Mouse (Mus musculus) heart, embryonic 11.5 days (tissue): ENCODE results near the gene Gabrg3. TPM values are rescaled to one million over a fixed set of nuclear protein-coding genes. Genes with fewer than 3 reads are reported as not detected.
A peak's percentile ranks its signal among the peaks of the same experiment; 100 is the strongest.

Source experiments
- ATAC-seq: fragments of 200-750 bp; cut with Nextera tagmentation; replicated peaks from 2 replicates; pipeline ENCODE4 v1.8.0; 2017; ENCODE audit warnings: moderate library complexity; ENCODE audit not compliant: insufficient number of reproducible peaks, low FRiP score, low TSS enrichment
- H3K27ac ChIP-seq: fragments of 300-500 bp; sonication (generic); 2 replicates; pipeline ENCODE4 v1.5.1; 2014; ENCODE audit warnings: mild to moderate bottlenecking, low read depth, low read length
- H3K27me3 ChIP-seq: fragments of 300-500 bp; sonication (generic); 2 replicates; pipeline ENCODE4 v1.6.1; 2014; ENCODE audit warnings: mild to moderate bottlenecking, low read length, mixed read lengths; ENCODE audit not compliant: control insufficient read depth, insufficient read depth
- H3K36me3 ChIP-seq: fragments of 300-500 bp; sonication (generic); 2 replicates; pipeline ENCODE4 v1.6.1; 2014; ENCODE audit warnings: mild to moderate bottlenecking, low read length, moderate library complexity, mixed read lengths; ENCODE audit not compliant: control insufficient read depth, insufficient read depth
- H3K4me1 ChIP-seq: fragments of 300-500 bp; sonication (generic); 2 replicates; pipeline ENCODE4 v1.6.1; 2014; ENCODE audit warnings: low read length; ENCODE audit not compliant: control insufficient read depth, insufficient read depth
- H3K4me2 ChIP-seq: fragments of 300-500 bp; sonication (generic); 2 replicates; pipeline ENCODE4 v1.6.1; 2014; ENCODE audit warnings: mild to moderate bottlenecking, moderate library complexity
- H3K4me3 ChIP-seq: fragments of 300-500 bp; sonication (generic); 2 replicates; pipeline ENCODE4 v1.5.1; 2014; ENCODE audit warnings: low read depth, low read length
- H3K9ac ChIP-seq: fragments of 300-500 bp; sonication (generic); 2 replicates; pipeline ENCODE4 v1.6.1; 2014; ENCODE audit warnings: mild to moderate bottlenecking, low read depth, low read length, moderate library complexity
- H3K9me3 ChIP-seq: fragments of 300-500 bp; sonication (generic); replicated peaks from 2 replicates; pipeline ENCODE4 v1.6.1; 2016; ENCODE audit warnings: low read length; ENCODE audit not compliant: control insufficient read depth
- WGBS: fragments of 180-500 bp; shearing (Covaris S2); extraction: QIAGEN DNeasy Blood & Tissue Kit; methylation state at CpG from one replicate; pipeline ENCODE4 v1.1.7; 2014; ENCODE audit not compliant: insufficient replicate concordance; 5-methylcytosine and 5-hydroxymethylcytosine counted together
- polyA plus RNA-seq: library from polyadenylated mRNA; unstranded; fragments of >200 nt; fragmentation: Nextera tagmentation; extraction: Ambion mirVana; gene quantifications from 2 replicates; pipeline ENCODE4 v1.2.1, GENCODE M21; 2014

Gene Gabrg3
- polyA plus RNA-seq, 1 experiment from 2014 or later, result 0.59 TPM

DNA sequence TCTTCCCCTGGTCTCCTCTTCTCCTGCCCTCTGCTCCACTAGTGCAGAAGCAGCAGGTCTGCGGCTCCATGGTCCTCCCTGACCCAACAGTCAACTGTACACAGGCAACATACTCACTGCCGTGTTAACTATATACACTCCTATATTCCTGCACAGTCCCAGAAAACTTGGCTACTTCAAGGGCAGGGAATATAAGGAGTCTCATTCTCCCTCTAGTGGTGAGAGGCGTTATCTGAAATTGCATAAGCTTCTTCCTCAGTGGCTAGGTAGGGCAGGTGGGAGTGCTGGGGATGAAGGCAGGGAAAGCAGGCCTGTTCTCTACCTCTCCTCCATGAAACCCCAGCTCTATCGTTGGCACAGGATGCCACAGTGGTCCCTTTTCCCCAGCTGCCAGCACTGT, 2.9 kb downstream of the Gabrg3 start:
- no peaks in the 10 kb centered on the region for H3K9me3 ChIP-seq
- no peaks in the 10 kb centered on the region for H3K36me3 ChIP-seq
- no peaks in the 10 kb centered on the region for H3K4me1 ChIP-seq
- ATAC-seq, result no peak
- H3K9ac ChIP-seq, result no peak overlapping the region
- H3K27ac ChIP-seq, result no peak overlapping the region
- WGBS, result 24% methylated on average over 4 of the region's 4 CpGs
- H3K4me2 ChIP-seq, result no peak overlapping the region
- no peak overlapping the region for H3K4me3 ChIP-seq
- peaks cover 32% of the 10 kb centered on the region for H3K27me3 ChIP-seq

DNA sequence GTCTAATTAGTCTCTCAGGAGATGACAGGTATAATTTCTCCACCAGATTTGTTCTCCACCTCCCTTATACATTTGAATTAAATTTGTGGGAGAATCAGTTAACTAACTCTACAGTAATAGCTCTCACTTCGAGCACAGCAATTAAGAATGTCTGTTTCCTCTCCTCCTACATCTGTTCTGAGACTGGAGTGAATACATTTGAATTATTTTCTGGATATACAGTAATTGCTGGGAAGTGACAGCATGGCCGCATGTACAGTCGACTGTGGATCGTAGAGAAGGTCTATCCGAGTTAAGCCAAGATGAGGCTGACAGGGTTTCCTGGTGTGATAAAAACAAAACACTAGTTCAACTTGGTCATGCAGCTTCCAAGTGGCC, 21.0 kb downstream of the Gabrg3 start:
- no peaks in the 10 kb centered on the region for H3K36me3 ChIP-seq
- H3K4me2 ChIP-seq, result no peak overlapping the region
- WGBS, result 80% methylated on average over 5 of the region's 5 CpGs
- no peaks in the 10 kb centered on the region for H3K27me3 ChIP-seq
- no peak overlapping the region for H3K27ac ChIP-seq
- H3K4me3 ChIP-seq, result no peak overlapping the region
- ATAC-seq, result no peak
- H3K4me1 ChIP-seq, result no peaks in the 10 kb centered on the region
- no peak overlapping the region for H3K9ac ChIP-seq
- no peaks in the 10 kb centered on the region for H3K9me3 ChIP-seq

DNA sequence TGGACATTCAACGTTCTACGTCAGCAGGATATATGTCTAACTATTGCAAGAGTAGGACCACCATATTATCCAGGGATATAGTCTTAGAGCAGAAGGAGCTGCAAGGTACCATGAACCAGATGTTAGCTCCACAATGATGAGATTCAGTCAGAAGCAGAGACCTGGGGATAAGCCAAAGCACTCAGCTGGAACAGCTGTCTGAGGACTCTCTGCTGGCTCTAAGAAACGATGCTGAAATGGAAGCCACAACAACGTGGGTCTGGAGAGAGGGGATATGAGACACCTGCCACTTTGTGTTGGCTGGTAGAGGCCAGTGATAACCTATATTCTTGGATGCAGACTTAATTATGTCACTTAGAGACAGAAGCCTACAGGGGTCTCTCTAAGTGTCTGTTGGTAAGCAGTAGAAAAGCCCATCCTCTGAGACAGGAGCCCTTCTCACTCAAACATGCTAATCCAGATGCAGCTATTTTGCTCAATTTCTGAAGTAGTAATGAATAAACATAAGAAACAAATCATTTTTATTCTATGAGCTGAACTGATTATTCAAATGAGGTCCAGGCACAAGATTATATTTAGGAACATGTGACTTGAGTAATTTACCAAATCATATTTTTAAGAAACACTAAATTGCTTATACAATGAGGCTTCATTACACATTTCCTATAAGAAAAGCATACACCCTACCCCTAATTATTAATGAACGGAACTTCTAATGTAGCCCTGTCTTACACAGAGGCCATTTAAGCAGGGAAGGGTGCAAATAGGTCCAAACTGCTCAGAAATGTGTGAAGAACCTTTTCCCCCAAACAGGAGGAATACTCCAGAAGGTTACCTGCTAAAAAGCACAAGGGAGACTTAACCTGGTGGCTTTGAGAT, 21.6 kb downstream of the Gabrg3 start:
- no peak overlapping the region for H3K9ac ChIP-seq
- H3K27ac ChIP-seq, result no peak overlapping the region
- H3K9me3 ChIP-seq, result no peaks in the 10 kb centered on the region
- no peaks in the 10 kb centered on the region for H3K36me3 ChIP-seq
- H3K4me3 ChIP-seq, result no peak overlapping the region
- no peaks in the 10 kb centered on the region for H3K27me3 ChIP-seq
- WGBS, result 79% methylated on average over 5 of the region's 5 CpGs
- no peak for ATAC-seq
- no peaks in the 10 kb centered on the region for H3K4me1 ChIP-seq
- H3K4me2 ChIP-seq, result no peak overlapping the region

DNA sequence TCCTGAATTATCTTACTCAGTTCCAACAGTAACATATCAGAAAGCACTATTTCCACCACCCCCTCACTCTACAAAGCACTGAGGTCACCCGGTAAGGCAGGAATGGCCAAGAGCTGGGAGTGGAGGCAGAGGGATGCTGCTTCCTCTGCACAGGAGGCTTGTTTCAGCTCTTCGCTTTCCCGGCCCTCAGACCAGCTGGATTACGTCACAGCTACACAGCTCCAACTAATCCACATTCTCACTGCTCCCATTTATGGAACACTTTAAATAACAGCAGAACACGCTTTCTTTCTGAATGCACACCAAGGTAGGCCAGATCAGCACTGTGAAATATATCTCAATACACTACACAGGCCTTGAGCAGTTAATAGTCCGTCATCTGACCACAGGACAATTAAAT, 23.2 kb downstream of the Gabrg3 start:
- Histone ChIP-seq H3K4me1 (no peaks in the 10 kb centered on the region), H3K9ac (no peak overlapping the region), H3K4me2 (no peak overlapping the region), H3K4me3 (no peak overlapping the region), H3K36me3 (no peaks in the 10 kb centered on the region), H3K27ac (no peak overlapping the region), H3K9me3 (no peaks in the 10 kb centered on the region), H3K27me3 (no peaks in the 10 kb centered on the region)
- ATAC-seq, result no peak
- 71% methylated on average over 6 of the region's 6 CpGs for WGBS

DNA sequence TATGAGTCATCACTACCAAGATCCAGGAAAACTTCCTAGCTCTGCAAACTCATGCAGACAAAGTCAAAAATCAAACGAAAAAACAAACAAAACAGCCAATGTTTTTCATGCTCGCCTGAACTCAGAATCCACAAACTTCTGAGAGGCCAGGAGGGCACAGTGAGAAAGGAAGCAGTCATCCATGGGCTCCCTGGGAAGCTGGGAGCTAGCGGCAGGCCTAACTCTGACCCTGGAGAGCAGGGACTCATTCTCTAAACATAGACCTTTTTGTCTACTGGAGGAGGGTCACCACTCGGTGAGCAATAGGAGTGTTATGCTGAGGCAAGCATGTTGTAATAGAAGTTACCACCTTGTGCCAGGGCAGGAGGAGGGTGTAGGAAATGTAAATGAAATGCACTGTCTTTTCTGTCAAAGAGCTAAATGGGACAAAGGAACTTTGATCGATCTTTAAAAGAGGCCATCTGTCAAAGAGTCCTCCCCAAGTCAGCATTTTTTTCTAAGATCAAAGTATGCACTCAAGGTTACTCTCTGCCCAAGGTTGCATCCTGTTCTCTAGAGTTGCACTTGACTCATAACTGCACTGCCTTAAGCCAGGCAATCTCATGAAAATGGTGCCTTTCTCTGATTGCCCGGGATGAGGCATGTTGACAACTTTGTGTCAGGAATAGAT, 29.0 kb downstream of the Gabrg3 start:
- no peak for ATAC-seq
- 65% methylated on average over 6 of the region's 6 CpGs for WGBS
- no peak overlapping the region for H3K9ac ChIP-seq
- no peak overlapping the region for H3K4me3 ChIP-seq
- no peaks in the 10 kb centered on the region for H3K27me3 ChIP-seq
- no peak overlapping the region for H3K27ac ChIP-seq
- no peaks in the 10 kb centered on the region for H3K4me1 ChIP-seq
- no peak overlapping the region for H3K4me2 ChIP-seq
- H3K36me3 ChIP-seq, result no peaks in the 10 kb centered on the region
- H3K9me3 ChIP-seq, result no peaks in the 10 kb centered on the region

DNA sequence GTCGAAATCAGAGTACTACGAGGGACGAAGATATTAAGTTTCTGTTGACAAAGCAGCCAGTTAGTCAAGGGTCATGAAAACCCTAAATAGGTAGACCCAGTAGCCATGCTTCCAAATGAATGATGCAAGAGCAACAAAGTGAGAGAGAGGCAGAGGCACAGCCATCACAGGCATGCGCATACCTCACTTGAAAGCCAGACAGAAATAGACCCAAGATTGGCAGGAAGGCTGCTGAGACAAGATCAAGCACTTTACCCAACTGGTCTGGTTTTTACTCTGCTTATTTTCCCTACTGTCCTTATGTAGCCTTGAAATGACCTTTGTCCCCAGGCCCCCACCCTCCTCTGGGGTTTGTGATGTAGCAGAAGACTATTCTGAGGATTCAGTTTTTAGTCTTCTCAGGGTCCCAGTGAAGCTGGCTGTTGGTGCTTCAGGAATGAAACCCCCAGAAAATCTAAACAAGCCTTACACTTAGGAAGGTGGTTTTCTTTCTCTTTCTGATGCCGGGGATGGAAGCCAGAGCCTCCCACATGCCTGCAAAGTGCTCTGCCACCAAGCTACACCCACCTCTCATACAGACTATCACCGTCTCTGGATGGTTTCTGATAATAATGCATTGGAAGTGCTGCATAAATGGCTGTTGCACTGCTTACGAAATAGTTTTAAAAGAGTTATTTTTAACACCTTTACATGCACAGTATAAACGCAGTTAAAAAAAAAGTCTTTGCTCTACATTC, 30.3 kb downstream of the Gabrg3 start:
- Histone ChIP-seq H3K36me3 (no peaks in the 10 kb centered on the region), H3K4me1 (no peaks in the 10 kb centered on the region), H3K27me3 (no peaks in the 10 kb centered on the region), H3K4me2 (no peak overlapping the region), H3K27ac (0 out of 2 replicates have a peak overlapping the region, but pooled peaks have one; percentile 35), H3K9me3 (no peaks in the 10 kb centered on the region), H3K4me3 (no peak overlapping the region), H3K9ac (no peak overlapping the region)
- no peak for ATAC-seq
- WGBS, result 70% methylated on average over 8 of the region's 8 CpGs

DNA sequence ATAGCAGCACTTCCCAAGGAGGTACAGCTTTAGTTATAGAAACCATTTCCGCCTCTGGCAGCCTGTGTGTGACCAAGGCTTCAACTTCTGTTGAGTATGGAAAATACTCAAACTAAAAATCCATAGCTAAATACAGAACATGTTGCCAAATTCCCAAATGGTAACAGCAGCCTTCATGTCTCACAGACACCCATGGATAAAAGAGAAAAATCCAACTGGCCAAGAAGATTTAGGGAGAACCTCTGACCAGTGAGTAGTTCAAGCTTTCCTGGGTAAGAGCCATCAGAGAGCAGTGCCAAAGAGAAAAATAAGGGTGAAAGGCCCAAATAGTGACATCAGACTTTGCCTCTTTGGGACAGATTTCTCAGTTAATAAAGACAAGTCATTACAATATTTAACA, 38.2 kb downstream of the Gabrg3 start:
- ATAC-seq, result no peak
- no peak overlapping the region for H3K27ac ChIP-seq
- no peak overlapping the region for H3K4me3 ChIP-seq
- H3K36me3 ChIP-seq, result no peaks in the 10 kb centered on the region
- WGBS, result 73% methylated on average over 1 of the region's 1 CpGs
- H3K9me3 ChIP-seq, result no peaks in the 10 kb centered on the region; the same call in 1 of the 2 replicates
- no peaks in the 10 kb centered on the region for H3K4me1 ChIP-seq
- H3K27me3 ChIP-seq, result no peaks in the 10 kb centered on the region
- H3K9ac ChIP-seq, result no peak overlapping the region
- H3K4me2 ChIP-seq, result no peak overlapping the region

DNA sequence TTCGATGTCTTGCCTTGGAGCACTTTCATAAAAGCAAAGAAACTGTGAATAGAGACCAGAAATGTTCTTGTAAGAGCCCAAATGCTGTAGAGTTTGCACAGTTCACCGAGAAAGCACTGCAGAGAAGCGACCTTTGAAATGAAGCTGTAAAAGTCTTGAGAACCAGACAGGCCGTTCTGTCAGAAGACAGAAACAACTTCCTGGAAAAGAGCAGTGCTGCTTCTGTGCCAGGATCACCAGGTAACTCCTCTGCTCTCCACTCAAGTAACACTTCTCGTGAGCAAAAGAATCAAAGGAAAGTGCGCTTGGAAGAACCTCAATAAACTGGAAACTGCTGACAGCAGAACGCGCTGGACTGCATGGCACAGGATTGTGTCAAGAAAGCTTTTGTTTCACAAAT, 45.1 kb downstream of the Gabrg3 start:
- WGBS, result 76% methylated on average over 8 of the region's 8 CpGs
- no peak for ATAC-seq
- no peak overlapping the region for H3K27ac ChIP-seq
- no peaks in the 10 kb centered on the region for H3K9me3 ChIP-seq
- no peaks in the 10 kb centered on the region for H3K36me3 ChIP-seq
- H3K27me3 ChIP-seq, result no peaks in the 10 kb centered on the region
- no peak overlapping the region for H3K9ac ChIP-seq
- no peak overlapping the region for H3K4me2 ChIP-seq
- no peak overlapping the region for H3K4me3 ChIP-seq
- no peaks in the 10 kb centered on the region for H3K4me1 ChIP-seq
